Mouse (Mus musculus) midbrain, embryonic 10.5 days (tissue): ENCODE results near the gene Gm49405. TPM values are rescaled to one million over a fixed set of nuclear protein-coding genes. Genes with fewer than 3 reads are reported as not detected.

Experiments
- DNase-seq: peaks from one replicate; pipeline ENCODE4 v3.0.0-alpha.2; 2017; ENCODE audit warnings: low spot score
- H3K27ac ChIP-seq: fragments of 300-500 bp; sonication (generic); replicated peaks from 2 replicates; pipeline ENCODE4 v1.5.1; 2016; ENCODE audit warnings: mild to moderate bottlenecking
- H3K27me3 ChIP-seq: fragments of 300-500 bp; sonication (generic); 2 replicates; pipeline ENCODE4 v1.6.1; 2016; ENCODE audit warnings: low read depth, mild to moderate bottlenecking; ENCODE audit not compliant: poor library complexity, severe bottlenecking
- H3K36me3 ChIP-seq: fragments of 300-500 bp; sonication (generic); 2 replicates; pipeline ENCODE4 v1.6.1; 2016; ENCODE audit warnings: mild to moderate bottlenecking, moderate library complexity
- H3K4me1 ChIP-seq: fragments of 300-500 bp; sonication (generic); 2 replicates; pipeline ENCODE4 v1.6.1; 2016
- H3K4me3 ChIP-seq: fragments of 300-500 bp; sonication (generic); 2 replicates; pipeline ENCODE4 v1.5.1; 2016; ENCODE audit warnings: mild to moderate bottlenecking, moderate library complexity
- H3K9me3 ChIP-seq: fragments of 300-500 bp; sonication (generic); replicated peaks from 2 replicates; pipeline ENCODE4 v1.6.1; 2016; ENCODE audit warnings: mild to moderate bottlenecking
- WGBS: fragments of 180-500 bp; shearing (Covaris S2); methylation state at CpG from one replicate; pipeline ENCODE4 v1.1.7; 2016; 5-methylcytosine and 5-hydroxymethylcytosine counted together
- polyA plus RNA-seq: library from polyadenylated mRNA; unstranded; fragments of >200 nt; fragmentation: Nextera tagmentation; extraction: Ambion mirVana; gene quantifications from 2 replicates; pipeline ENCODE4 v1.2.1, GENCODE M21; 2016

Gm49405 gene
- polyA plus RNA-seq, 1 experiment from 2014 or later, result 2.8 TPM

DNA sequence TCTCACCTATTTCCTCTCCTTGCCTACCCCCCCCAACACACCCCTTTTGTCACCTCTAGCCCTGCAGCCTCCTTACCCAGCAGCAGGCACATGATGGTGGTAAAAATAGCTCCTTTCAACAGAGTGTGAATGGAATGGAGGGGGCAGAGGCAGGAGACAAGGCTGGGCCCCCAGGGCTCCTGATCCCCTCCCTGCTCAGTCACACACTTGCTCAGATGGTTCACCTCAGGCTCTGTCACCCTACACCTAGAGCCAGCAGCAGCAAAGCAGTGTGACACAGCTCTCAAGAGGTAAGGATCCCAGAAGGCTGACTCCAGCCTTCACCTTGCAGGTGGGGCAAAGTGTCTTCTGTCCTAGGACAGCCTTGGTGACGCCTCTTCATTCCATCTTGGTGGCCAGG is 2.7 kb downstream of the Gm49405 start, which contains the start of gene Doc2g:
Gene Doc2g, plus strand, starts transcription at position 202 of the 400 bp plus-strand sequence.
- no peaks in the 10 kb centered on the region for H3K9me3 ChIP-seq
- DNase-seq, result no peak
- H3K36me3 ChIP-seq, result peaks cover 29% of the 10 kb centered on the region
- peaks cover 14% of the 10 kb centered on the region for H3K27me3 ChIP-seq
- H3K4me3 ChIP-seq, result no peak within 1 kb of the TSS
- H3K4me1 ChIP-seq, result peaks cover 32% of the 10 kb centered on the region
- H3K27ac ChIP-seq, result no peak within 1 kb of the TSS
- 85% methylated on average over 1 of the region's 1 CpGs for WGBS

- 80% methylated on average over 12 of the region's 12 CpGs for WGBS
- DNase-seq, result no peak
- Histone ChIP-seq H3K9me3 (no peaks in the 10 kb centered on the region), H3K27me3 (peaks cover 14% of the 10 kb centered on the region), H3K4me3 (no peak overlapping the region), H3K4me1 (peaks cover 27% of the 10 kb centered on the region), H3K27ac (no peak overlapping the region), H3K36me3 (peaks cover 34% of the 10 kb centered on the region)
Observed at GRCm38 (mm10) chr19:4003641-4004040, 3.2 kb downstream of the Gm49405 start.

DNA sequence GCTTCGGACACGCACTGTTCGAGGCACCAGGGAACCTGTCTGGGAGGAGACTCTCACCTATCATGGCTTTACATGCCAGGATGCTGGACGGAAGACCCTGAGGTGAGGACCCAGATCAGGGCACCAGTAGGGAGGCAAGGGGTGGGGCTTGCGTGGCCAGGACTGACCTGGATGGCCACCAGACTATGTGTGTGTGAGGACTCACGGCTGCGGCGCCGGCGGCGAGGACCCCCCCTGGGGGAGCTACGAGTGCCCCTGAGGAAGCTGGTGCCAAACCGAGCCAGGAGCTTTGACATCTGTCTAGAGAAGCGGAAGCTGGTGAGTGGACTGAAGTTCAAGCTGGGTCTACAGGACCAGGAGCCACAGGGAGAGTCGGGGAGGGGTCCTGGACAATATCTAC is 3.9 kb downstream of the Gm49405 start:
- 85% methylated on average over 15 of the region's 15 CpGs for WGBS
- Histone ChIP-seq H3K4me1 (peaks cover 22% of the 10 kb centered on the region), H3K4me3 (no peak overlapping the region), H3K27me3 (peaks cover 7% of the 10 kb centered on the region), H3K9me3 (no peaks in the 10 kb centered on the region), H3K36me3 (peaks cover 41% of the 10 kb centered on the region), H3K27ac (no peak overlapping the region)
- DNase-seq, result no peak

- DNase-seq, result no peak
- H3K27me3 ChIP-seq, result peaks cover 7% of the 10 kb centered on the region
- H3K4me3 ChIP-seq, result no peak overlapping the region
- H3K36me3 ChIP-seq, result peaks cover 49% of the 10 kb centered on the region
- 93% methylated on average over 9 of the region's 9 CpGs for WGBS
- H3K4me1 ChIP-seq, result peaks cover 17% of the 10 kb centered on the region
- H3K9me3 ChIP-seq, result no peaks in the 10 kb centered on the region
- no peak overlapping the region for H3K27ac ChIP-seq
Observed at GRCm38 (mm10) chr19:4005091-4005490, 4.7 kb downstream of the Gm49405 start.

- DNase-seq, result no peak
- Histone ChIP-seq H3K27me3 (peaks cover 7% of the 10 kb centered on the region), H3K4me1 (peaks cover 10% of the 10 kb centered on the region), H3K36me3 (peaks cover 57% of the 10 kb centered on the region), H3K27ac (no peak overlapping the region), H3K9me3 (no peaks in the 10 kb centered on the region), H3K4me3 (no peak overlapping the region)
- 92% methylated on average over 8 of the region's 8 CpGs for WGBS
Observed at GRCm38 (mm10) chr19:4005971-4006370, 5.5 kb downstream of the Gm49405 start.

DNA sequence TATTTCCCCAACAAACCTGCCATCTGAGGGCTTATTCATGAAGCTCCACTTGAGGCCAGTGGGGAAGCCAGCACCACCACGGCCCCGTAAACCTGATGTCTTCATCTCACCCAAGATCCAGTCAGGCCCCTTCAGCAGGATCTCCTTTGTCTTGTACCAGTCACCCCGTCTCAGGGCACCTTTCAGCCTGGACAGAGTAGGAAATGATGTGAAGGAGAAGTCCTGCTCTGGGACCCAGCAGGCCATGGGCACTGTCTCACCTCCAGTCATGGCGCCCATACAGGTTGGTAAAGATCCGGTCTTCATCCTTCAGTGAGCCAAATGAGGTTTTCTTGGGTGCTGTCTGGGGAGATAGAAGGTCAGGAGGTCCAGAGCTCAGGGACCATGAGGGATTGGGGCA is 10.7 kb downstream of the Gm49405 start:
- Histone ChIP-seq H3K4me1 (peaks cover 21% of the 10 kb centered on the region), H3K9me3 (no peaks in the 10 kb centered on the region), H3K4me3 (peak overlapping the region; percentile 12; the same call in 1 of the 2 replicates), H3K36me3 (peaks cover 51% of the 10 kb centered on the region), H3K27ac (no peak overlapping the region), H3K27me3 (no peaks in the 10 kb centered on the region)
- no peak for DNase-seq
- 92% methylated on average over 5 of the region's 5 CpGs for WGBS

DNA sequence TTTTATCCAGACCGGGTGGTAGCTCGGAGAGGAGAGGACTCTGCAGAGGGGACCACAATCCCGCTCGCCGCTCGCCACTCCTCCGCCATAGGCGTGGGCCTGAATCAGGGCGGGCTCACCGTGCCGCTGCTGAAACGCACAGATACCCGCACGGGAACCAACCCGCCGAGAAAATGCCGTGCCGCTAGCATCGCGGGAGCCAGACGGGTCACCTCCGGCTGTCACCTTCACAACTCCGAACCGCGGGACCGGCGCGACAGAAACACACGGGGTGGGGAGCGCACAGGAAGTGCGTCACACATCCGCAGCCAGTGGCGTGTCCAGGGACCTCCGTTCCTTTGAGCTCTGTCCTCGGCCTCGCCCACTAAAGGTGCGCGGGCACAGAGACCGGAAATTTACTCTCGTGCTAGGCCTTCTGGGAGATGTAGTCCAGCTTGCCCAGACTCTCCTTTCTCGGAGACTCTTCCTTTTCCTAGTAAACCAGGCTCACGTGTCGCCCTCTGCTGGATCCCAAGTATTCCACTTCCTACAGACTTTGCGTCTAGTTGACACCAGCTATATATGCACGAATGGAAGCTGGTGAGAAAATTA is 12.1 kb downstream of the Gm49405 start, which contains the start of gene Ndufv1:
Gene Ndufv1, minus strand, starts transcription at position 375 of the 591 bp plus-strand sequence.
- peak within 1 kb of the TSS; percentile 94 for H3K4me3 ChIP-seq
- H3K27ac ChIP-seq, result peak within 1 kb of the TSS; percentile 84
- H3K27me3 ChIP-seq, result no peaks in the 10 kb centered on the region
- H3K9me3 ChIP-seq, result no peaks in the 10 kb centered on the region
- under 1% methylated on average over 45 of the region's 45 CpGs for WGBS
- DNase-seq, result peak; percentile 98
- peaks cover 21% of the 10 kb centered on the region for H3K4me1 ChIP-seq
- H3K36me3 ChIP-seq, result peaks cover 36% of the 10 kb centered on the region

DNA sequence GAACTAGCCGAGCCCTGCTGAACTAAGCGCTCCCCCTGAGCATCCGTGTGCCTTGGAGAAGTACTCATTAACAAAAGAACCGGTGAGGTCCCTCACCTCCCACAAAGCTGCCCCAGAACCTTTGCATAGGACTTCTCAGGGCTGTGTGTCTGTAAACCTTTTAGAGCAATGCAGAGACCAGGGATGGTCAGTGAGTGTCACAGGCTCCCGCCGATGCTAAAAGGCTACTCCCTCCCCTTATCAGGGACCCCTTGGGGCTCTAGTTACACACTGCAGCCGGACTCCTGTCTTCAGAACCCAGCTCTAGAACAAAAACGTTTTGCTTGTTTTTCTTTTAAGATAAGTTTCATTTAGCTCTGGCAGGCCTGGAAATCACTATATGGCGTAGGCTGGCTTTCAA is 12.6 kb downstream of the Gm49405 start:
- H3K27me3 ChIP-seq, result no peaks in the 10 kb centered on the region
- WGBS, result 22% methylated on average over 9 of the region's 9 CpGs
- H3K36me3 ChIP-seq, result peaks cover 31% of the 10 kb centered on the region
- no peaks in the 10 kb centered on the region for H3K9me3 ChIP-seq
- no peak for DNase-seq
- H3K4me3 ChIP-seq, result peak overlapping the region; percentile 94
- peaks cover 21% of the 10 kb centered on the region for H3K4me1 ChIP-seq
- peak overlapping the region; percentile 71 for H3K27ac ChIP-seq

DNA sequence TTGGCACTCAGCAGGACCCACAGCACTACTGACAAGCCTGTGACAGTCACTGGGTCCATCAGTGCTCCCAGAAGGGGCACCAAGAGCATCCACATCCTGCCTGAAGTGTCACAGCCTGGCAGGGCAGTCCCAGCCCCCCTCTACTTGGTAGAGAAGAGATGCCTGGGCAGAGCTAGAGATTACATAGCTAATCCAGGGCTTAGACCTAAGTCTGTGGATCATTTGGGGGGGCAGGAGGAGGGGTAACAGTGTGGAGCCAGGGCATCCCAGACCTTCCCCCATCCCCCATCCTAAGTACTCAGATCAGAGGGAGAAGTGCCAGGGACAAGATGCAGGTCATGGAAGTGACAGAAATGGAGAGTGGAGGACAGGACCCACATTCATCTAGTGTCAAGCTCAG is 14.4 kb downstream of the Gm49405 start:
- no peak for DNase-seq
- H3K27ac ChIP-seq, result no peak overlapping the region
- no peak overlapping the region for H3K4me3 ChIP-seq
- no peaks in the 10 kb centered on the region for H3K9me3 ChIP-seq
- H3K4me1 ChIP-seq, result peaks cover 25% of the 10 kb centered on the region
- H3K36me3 ChIP-seq, result peaks cover 14% of the 10 kb centered on the region
- no peaks in the 10 kb centered on the region for H3K27me3 ChIP-seq

- Histone ChIP-seq H3K36me3 (peaks cover 5% of the 10 kb centered on the region; the same call in 1 of the 2 replicates), H3K4me3 (no peak overlapping the region), H3K9me3 (no peaks in the 10 kb centered on the region), H3K27ac (no peak overlapping the region), H3K27me3 (no peaks in the 10 kb centered on the region), H3K4me1 (peaks cover 25% of the 10 kb centered on the region)
- 64% methylated on average over 5 of the region's 5 CpGs for WGBS
- no peak for DNase-seq
Observed at GRCm38 (mm10) chr19:4015635-4016034, 15.2 kb downstream of the Gm49405 start.

DNA sequence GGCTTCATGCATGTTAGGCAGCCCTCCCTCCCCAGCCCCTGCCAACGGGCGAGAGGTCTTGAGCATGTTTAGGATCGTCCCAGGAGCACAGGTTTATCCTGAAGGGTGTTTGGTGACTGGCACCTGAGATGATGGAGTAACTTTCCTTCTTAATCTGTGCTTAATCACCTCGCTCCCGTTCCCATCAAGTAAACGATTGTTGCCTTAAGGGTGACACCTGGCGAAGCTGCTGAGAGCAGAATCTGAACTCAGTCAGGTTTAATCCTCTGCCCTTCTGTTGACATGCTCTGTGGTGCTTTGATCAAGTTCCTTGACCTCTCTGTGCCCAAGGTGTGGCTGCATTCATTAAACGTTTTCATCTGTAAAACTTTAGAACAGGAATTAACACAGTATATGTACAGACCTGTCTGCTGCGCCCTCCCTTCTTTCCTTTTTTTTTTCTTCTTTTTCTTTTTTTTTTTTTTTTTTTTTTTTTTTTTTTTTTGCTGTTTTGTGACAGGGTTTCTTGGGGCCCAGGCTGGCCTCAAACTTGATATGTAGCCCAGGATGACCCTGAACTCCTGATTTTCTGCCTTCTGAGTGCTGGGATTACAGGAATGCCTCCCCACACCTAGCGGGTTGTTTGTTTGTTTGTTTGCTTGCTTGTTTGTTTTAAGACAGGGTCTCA is 17.6 kb downstream of the Gm49405 start:
- no peak for DNase-seq
- peaks cover 11% of the 10 kb centered on the region; the same call in 1 of the 2 replicates for H3K4me1 ChIP-seq

GRCm38 (mm10) chr19:4018743-4019583 is 18.5 kb downstream of the Gm49405 start:
- H3K9me3 ChIP-seq, result no peaks in the 10 kb centered on the region
- no peaks in the 10 kb centered on the region for H3K36me3 ChIP-seq
- no peaks in the 10 kb centered on the region for H3K27me3 ChIP-seq
- H3K4me1 ChIP-seq, result peaks cover 4% of the 10 kb centered on the region; the same call in 1 of the 2 replicates
- 39% methylated on average over 18 of the region's 18 CpGs for WGBS
- H3K4me3 ChIP-seq, result no peak overlapping the region
- H3K27ac ChIP-seq, result no peak overlapping the region
- DNase-seq, result peak; percentile 60

More for the DNA sequence above, 17.6 kb downstream of the Gm49405 start:
- Histone ChIP-seq H3K4me3 (no peak overlapping the region), H3K27me3 (no peaks in the 10 kb centered on the region), H3K27ac (no peak overlapping the region), H3K36me3 (no peaks in the 10 kb centered on the region), H3K9me3 (no peaks in the 10 kb centered on the region)
- WGBS, result 60% methylated on average over 10 of the region's 10 CpGs
